Mouse (Mus musculus): ENCODE measurements around the gene Vmn2r91.
"Not testable (repeated sequence)": the region's sequence is repeated elsewhere in the genome, so short reads cannot be mapped to it uniquely, and the experiment has no call there.

The Vmn2r91 gene

DNA sequence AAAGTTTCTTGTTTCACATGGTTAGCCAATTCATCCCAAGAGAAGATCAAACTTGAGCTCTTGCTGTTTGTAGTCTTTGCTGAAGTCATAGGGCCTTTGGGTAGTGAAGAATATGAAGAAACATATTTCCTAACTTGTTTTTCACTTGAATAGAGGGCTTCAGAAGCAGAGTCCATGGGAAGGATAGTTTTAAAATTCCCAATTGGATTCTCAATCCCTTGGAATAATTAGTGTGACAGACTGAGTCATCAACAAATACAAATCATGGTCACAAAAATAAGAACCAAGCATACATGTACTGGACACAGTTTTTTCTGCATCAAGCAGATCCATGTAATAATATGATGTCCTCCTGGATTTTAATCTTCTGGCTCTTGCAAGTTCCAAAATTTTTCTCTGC, at the start of gene Vmn2r91:
Vmn2r91 (plus strand) TSS at position 301 of the 400 bp plus-strand sequence.
- not testable (repeated sequence) for DNase-seq

- DNase-seq = no peak
Measured at GRCm38 (mm10) chr17:18049124-18049523, 35.7 kb upstream of the Vmn2r91 start, which contains the start of gene Vmn2r124. Gene Vmn2r124 (plus strand): TSS chr17:18049424.

- DNase-seq = not testable (repeated sequence)
Measured at GRCm38 (mm10) chr17:18095626-18096025, 10.8 kb downstream of the Vmn2r91 start.

DNA sequence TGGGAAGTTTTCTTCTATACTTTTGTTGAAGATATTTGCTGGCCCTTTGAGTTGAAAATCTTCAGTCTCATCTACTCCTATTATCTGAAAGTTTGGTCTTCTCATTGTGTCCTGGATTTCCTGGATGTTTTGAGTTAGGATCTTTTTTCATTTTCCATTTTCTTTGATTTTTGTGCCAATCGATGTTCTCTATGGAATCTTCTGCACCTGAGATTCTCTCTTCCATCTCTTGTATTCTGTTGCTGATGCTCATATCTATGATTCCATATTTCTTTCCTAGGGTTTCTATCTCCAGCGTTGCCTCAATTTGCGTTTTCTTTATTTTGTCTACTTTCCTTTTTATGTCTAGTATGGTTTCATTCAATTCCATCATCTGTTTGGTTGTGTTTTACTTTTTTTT, 17.4 kb downstream of the Vmn2r91 start:
- DNase-seq = not testable (repeated sequence)

GRCm38 (mm10) chr17:18151587-18151986, 66.8 kb downstream of the Vmn2r91 start, which contains the start of gene Vmn2r92:
Gene Vmn2r92 (plus strand): TSS chr17:18151887.
- not testable (repeated sequence) for DNase-seq

GRCm38 (mm10) chr17:18161194-18161593, 76.4 kb downstream of the Vmn2r91 start:
- not testable (repeated sequence) for DNase-seq
